ENCODE assay signal across 7 mouse cellular contexts in genomic region chr6:143115011-143115445, GRCm38 (mm10). TPM values are rescaled to one million over a fixed set of nuclear protein-coding genes. Genes with fewer than 3 reads are reported as not detected.
A peak's percentile ranks its signal among the peaks of the same experiment; 100 is the strongest.
DNase-seq lines count a peak whose midpoint lies in the region; ATAC-seq and TF ChIP-seq lines count a peak whose summit lies in the region.

No protein-coding gene starts in this region.

- H3K4me2 ChIP-seq in hindbrain, embryonic 14.5 days (replicated peaks), result no peak overlapping the region

- no peak for TF ChIP-seq POLR2A in bone marrow macrophage, adult 2 months (IDR thresholded peaks at IDR 0.05; ENCODE audit: borderline replicate concordance, low read depth, low read length)
- no peak for TF ChIP-seq POLR2A in olfactory bulb, adult 2 months (IDR thresholded peaks at IDR 0.05; ENCODE audit: insufficient read depth, low read depth, low read length)

- TF ChIP-seq CTCF in bone marrow macrophage, adult 2 months (IDR thresholded peaks at IDR 0.05; ENCODE audit: low read depth, low read length), result no peak
- TF ChIP-seq CTCF in olfactory bulb, adult 2 months (IDR thresholded peaks at IDR 0.05; ENCODE audit: insufficient read depth, low read depth, low read length), result no peak
- TF ChIP-seq CTCF in gastrocnemius, adult 2 months (IDR thresholded peaks at IDR 0.05), result no peak

- no peaks in the 10 kb centered on the region for H3K9me3 ChIP-seq in hindbrain, embryonic 14.5 days (ENCODE audit: control insufficient read depth, low read length)

- peak overlapping the region; percentile 63 for H3K27ac ChIP-seq in bone marrow macrophage, adult 2 months (ENCODE audit: insufficient read depth, low read depth, low read length)
- H3K27ac ChIP-seq in olfactory bulb, adult 2 months (ENCODE audit: insufficient read depth, low read depth, low read length), result 0 out of 2 replicates have a peak overlapping the region, but pooled peaks have one; percentile 8
- H3K27ac ChIP-seq in gastrocnemius, adult 2 months, result no peak overlapping the region
- H3K27ac ChIP-seq in hindbrain, embryonic 14.5 days, result no peak overlapping the region

- H3K4me3 ChIP-seq in bone marrow macrophage, adult 2 months (ENCODE audit: insufficient read depth, low read length), result peak overlapping the region; percentile 29
- no peak overlapping the region for H3K4me3 ChIP-seq in olfactory bulb, adult 2 months (ENCODE audit: insufficient read depth, low read depth, low read length)
- H3K4me3 ChIP-seq in gastrocnemius, adult 2 months, result no peak overlapping the region
- H3K4me3 ChIP-seq in hindbrain, embryonic 14.5 days (replicated peaks; ENCODE audit: low read length), result no peak overlapping the region

- ATAC-seq in hindbrain, embryonic 14.5 days (ENCODE audit: low FRiP score), result no peak

- H3K9ac ChIP-seq in hindbrain, embryonic 14.5 days, result no peak overlapping the region

- peak; percentile 83 for DNase-seq in MEL-GATA-1-ER (ENCODE audit: extremely low read depth, low read depth)
- peak; percentile 38 to 71 for DNase-seq in kidney, postnatal 25 days
- DNase-seq in gastrocnemius, adult 2 months, result no peak
- DNase-seq in hindbrain, embryonic 14.5 days (ENCODE audit: low spot score), result no peak
- no peak for DNase-seq in cerebellum, adult 9-10 months

- no peaks in the 10 kb centered on the region for H3K36me3 ChIP-seq in hindbrain, embryonic 14.5 days (replicated peaks; ENCODE audit: control insufficient read depth, insufficient read depth)

- H3K4me1 ChIP-seq in bone marrow macrophage, adult 2 months (ENCODE audit: control insufficient read depth, insufficient read depth, low read length), result peaks cover 15% of the 10 kb centered on the region
- H3K4me1 ChIP-seq in olfactory bulb, adult 2 months (ENCODE audit: control insufficient read depth, insufficient read depth, low read length), result peaks cover 5% of the 10 kb centered on the region
- H3K4me1 ChIP-seq in hindbrain, embryonic 14.5 days (replicated peaks; ENCODE audit: control insufficient read depth, insufficient read depth, low read length), result no peaks in the 10 kb centered on the region

- no peaks in the 10 kb centered on the region for H3K27me3 ChIP-seq in hindbrain, embryonic 14.5 days (ENCODE audit: control insufficient read depth, insufficient read depth, low read length)

- 61% methylated on average over 9 of the region's 9 CpGs for WGBS in olfactory bulb, adult 2 months
- WGBS in hindbrain, embryonic 14.5 days, result 69% methylated on average over 9 of the region's 9 CpGs

- intact Hi-C loops in gastrocnemius, adult 2 months (cut with DNase I), result no loop called here

RNA-seq across cellular contexts. Expression of gene C2cd5, which starts 15.1 kb away (rescaled TPM):
- 25.9 and 27.1 TPM in 2 replicates for polyA plus RNA-seq in bone marrow macrophage, adult 2 months (2012; ENCODE audit: insufficient read depth, insufficient read length, missing spikeins)
- polyA plus RNA-seq in olfactory bulb, adult 2 months (2012; ENCODE audit: insufficient read depth, insufficient read length, low replicate concordance, missing spikeins), result not detected in 2 replicates
- 10 to 100 TPM in 1 of 2 experiments, 1 to 10 TPM in 1; 6.9 to 11.9 TPM for total RNA-seq in gastrocnemius, adult 2 months (2021)
- 36.5 and 40.7 TPM in 2 replicates for polyA plus RNA-seq in hindbrain, embryonic 14.5 days (2014; fragmentation: Nextera tagmentation; extraction: Ambion mirVana)

RNA-seq across cellular contexts. Expression of gene Etnk1, which starts 52.0 kb away (rescaled TPM):
- 36.4 and 39.7 TPM in 2 replicates for polyA plus RNA-seq in bone marrow macrophage, adult 2 months (2012; ENCODE audit: insufficient read depth, insufficient read length, missing spikeins)
- 140 and 283 TPM in 2 replicates for polyA plus RNA-seq in olfactory bulb, adult 2 months (2012; ENCODE audit: insufficient read depth, insufficient read length, low replicate concordance, missing spikeins)
- total RNA-seq in gastrocnemius, adult 2 months (2021), result 10 to 100 TPM; 15.1 to 21.7 TPM
- polyA plus RNA-seq in hindbrain, embryonic 14.5 days (2014; fragmentation: Nextera tagmentation; extraction: Ambion mirVana), result 62.1 and 73.4 TPM in 2 replicates

Comparison
In these comparisons a context has a peak if more than half of its experiments do, and no peak if none do; other contexts are left out.
1. DNase-seq: peak in MEL-GATA-1-ER (single experiment) and kidney, postnatal 25 days (2 of 2); none in gastrocnemius, adult 2 months (single experiment), hindbrain, embryonic 14.5 days (single experiment) and cerebellum, adult 9-10 months (single experiment).
2. H3K27ac ChIP-seq: peak in bone marrow macrophage, adult 2 months (single experiment) and olfactory bulb, adult 2 months (single experiment); none in gastrocnemius, adult 2 months (single experiment) and hindbrain, embryonic 14.5 days (single experiment).